Mouse (Mus musculus): ENCODE data around the gene Cysrt1.
"Not testable (repeated sequence)": the region's sequence is repeated elsewhere in the genome, so short reads cannot be mapped to it uniquely, and the experiment has no call there.

The Cysrt1 gene

DNA sequence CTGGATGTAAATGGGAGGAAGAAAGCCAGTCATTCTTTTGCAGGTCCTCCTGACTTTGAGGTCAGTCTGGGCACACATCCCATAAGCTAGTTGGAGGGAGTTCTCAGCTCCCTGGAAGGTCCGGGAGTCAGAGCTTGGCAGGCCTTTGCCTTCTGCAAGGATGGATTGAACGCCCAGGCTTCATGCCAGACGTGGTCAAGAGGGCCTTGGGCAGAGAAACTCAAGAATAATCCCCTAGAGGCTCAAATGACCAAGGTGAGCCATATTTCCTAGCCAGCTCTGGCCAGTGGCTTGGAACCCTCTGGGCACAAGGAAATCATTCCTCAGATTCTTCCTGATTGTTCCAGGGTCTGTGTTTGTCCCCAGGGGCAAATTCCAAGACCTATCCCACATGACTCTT is 22.6 kb upstream of the Cysrt1 start:
- no peak for DNase-seq (ENCODE audit: low spot score)

DNA sequence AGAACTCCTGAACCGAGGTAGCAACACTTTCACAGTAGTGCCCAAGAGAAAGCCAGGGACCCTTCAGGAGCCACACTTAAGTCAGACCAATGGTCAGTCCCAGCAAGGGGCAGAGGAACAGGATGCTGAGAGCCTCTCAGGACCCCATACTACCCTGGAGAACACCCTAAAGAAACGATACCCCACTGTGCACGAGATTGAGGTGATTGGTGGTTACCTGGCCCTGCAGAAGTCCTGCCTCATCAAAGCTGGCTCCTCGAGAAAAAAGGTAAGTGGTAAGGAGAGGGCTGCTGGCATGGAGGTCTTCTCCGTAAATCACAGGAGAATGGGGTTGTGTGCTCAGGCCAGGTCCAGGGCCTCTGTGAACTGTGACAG is 22.0 kb upstream of the Cysrt1 start:
- DNase-seq (ENCODE audit: low spot score) = no peak

DNA sequence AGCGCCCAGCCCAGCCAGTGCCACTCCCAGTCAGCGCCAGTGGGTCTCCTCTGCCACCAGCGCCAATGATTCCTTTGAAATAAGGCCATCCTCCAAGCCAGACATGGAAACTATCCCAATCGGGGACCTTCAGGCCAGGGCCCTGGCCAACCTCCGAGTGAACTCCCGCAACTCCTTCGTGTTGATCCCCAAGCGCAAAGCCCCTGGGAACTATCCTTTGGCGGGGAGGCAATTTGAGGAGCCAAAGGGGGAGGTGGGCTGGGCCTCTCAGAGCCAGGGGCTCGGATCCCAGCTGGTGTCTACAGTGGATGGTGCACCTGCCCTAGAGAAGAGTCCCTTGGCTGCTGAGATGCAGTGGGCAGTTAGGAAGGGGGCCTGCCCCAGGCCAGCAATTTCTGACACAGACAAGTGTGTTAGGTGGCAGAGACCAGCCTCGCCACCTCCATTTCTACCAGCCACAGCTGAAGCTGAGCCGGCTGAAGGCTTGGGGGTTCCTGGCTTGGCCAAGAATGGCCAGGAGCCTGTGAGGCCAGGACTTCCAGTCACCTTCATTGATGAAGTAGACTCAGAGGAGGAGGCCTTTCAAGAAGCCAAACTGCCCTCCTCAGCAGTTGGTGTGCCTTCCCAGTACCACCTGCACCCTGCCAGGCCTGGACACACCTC is 21.5 kb upstream of the Cysrt1 start:
- no peak for DNase-seq (ENCODE audit: low spot score)

DNA sequence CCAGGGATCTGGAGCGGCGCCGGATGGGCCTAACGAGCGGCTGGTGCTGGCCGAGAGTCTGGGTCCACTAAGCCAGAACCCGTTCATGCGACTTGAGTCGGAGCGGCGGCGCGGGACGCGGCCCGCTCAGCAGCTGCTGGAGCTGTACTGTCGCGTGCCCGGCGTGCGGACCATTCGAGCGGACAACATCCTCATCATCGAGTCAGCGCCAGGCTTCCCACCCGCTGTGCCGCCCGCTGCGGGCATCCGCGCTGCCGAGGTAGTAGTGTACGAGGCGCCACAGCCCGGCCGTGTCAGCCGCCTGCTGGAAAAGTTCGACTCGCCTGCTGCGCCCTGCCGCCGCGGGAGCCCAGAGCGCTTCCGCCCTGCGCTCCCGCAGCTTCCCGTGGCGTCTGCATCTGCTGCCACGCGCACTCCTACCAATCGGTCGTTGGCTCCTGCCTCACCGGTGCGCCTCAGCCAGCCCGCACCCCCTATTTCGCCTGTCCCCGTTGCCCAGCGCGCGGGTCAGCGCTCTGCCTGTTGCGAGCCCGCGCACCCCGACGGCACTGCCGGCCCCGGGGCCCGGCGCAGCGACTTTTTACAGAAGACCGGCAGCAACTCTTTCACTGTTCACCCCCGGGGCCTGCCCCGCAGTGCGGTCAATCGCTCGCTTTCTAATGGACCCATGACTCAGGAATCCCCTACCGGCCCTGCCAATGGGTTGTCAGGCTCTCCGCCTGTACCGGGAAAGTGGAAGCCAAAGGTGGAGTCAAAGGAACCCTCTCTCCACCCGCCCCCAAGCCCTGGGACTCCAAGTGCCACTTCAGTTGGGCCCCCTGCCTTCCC is 20.8 kb upstream of the Cysrt1 start:
- DNase-seq (ENCODE audit: low spot score) = no peak

DNA sequence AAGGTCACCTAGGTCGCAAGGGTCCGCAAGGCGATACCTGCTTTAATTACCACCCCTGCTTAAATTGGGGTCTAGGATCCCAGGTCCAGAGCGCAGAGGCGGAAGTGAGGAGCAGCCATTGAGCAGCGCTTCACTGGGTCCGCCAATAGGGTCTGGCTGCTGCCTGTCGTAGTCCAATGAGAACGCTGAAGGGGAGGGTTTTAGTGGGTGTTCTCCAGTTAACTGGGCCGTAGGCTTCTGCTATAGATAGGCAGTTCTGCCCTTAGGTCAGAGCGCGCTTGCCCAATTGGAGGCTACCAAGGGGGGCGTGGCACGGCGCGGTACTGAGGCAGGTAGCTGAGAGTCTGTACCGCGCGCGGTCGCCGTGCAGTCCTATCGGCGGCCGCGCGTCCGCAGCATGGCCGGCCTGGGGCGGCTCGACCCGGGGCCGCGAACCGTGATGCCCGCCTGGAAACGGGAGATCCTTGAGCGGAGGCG is 20.1 kb upstream of the Cysrt1 start, which contains the start of gene Tprn:
Tprn (plus strand) TSS at position 328 of the 477 bp plus-strand sequence.
- DNase-seq (ENCODE audit: low spot score) = peak; percentile 80

DNA sequence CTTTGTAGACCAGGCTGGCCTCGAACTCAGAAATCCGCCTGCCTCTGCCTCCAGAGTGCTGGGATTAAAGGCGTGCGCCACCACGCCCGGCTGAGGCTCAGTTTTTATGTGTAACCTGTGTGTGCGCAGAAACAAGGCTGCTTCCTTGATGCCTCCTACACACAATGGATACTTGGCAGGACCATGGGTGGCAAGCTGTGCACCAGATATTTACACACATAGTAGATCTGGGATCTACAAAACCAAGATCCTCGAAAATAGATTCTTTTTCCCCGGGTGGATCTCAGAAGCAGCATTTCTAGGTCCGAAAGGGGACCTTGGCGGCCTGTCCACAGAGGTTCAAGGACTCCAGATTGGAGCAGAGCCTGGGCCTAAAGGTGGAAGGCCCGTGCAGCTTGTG is 19.6 kb upstream of the Cysrt1 start:
- DNase-seq (ENCODE audit: low spot score) = no peak

DNA sequence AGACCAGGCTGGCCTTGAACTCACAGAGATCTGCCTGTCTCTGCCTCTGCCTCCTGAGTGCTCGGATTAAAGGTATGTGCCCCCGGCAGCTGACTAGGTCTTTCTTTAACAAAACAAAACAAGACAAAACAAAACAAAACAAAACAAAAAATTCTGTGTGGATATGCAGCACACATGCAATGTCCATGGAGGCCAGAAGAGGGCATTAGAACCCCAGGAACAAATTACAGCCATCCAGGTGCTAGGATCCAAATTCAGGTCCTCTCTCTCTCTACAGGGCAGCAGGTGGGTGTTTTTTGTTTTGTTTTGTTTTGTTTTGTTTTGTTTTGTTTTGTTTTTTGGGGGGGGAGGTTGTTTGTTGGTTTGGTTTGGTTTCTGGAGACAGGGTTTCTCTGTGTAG is 16.6 kb upstream of the Cysrt1 start:
- DNase-seq (ENCODE audit: low spot score) = no peak

DNA sequence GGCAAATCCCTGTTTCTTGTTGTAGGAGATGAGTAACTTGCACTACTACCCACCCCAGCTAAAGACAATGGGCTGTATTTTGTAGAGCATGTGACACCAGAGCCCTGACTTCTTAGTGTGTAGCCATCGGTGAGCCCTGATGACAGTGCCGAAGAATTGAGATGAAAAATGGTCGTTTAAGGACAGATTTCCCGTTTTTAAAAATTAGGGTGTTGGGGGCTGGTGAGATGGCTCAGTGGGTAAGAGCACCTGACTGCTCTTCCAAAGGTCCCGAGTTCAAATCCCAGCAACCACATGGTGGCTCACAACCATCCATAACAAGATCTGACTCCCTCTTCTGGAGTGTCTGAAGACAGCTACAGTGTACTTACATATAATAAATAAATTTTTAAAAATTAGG is 15.0 kb upstream of the Cysrt1 start:
- not testable (repeated sequence) for DNase-seq (ENCODE audit: low spot score)

DNA sequence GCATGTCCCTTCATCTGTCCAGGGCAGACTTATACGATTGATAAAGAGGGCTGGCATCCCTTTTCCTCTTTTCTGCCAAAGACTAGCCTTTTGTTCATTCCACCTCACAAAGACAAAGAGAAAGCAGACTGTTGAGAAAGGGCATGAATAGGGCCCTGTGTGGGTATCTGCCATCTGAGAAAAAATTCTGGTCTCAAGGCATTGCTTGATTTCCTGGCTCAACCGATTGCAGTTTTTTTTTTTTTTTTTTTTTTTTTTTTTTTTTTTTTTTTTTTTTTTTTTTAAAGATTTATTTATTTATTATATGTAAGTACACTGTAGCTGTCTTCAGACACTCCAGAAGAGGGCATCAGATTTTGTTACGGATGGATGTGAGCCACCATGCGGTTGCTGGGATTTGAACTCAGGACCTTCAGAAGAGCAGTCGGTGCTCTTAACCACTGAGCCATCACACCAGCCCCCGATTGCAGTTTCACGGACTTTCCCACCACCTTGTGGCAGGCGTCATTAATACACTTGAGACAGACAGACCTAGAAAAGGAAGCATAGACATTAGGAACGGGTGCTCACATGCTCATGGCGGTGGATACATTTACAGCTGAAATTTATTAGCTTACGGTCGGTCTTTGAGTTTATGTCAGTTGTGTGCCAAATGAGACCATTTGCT is 14.3 kb upstream of the Cysrt1 start:
- DNase-seq (ENCODE audit: low spot score) = not testable (repeated sequence)

DNA sequence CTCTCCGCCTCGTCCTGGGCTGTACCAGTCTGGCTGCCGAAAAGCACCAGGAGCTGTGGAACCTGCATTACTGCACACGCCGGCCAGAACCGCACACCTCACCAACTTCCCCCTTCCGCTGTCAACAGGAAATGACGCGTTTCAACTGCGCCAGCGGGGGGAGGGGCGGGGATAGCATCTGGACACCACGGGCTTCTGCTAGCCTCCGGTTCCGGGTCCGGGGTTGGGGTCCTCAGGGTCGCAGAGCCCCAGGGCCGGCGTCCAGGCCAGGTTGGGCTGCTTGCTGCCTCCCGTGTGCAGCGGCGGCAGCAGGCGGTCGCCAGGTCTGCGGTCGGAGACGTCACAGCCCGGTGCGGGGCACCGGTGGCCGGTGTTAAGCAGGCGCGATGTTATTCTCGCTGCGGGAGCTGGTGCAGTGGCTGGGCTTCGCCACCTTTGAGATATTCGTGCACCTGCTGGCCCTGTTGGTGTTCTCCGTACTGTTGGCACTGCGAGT is 13.1 kb upstream of the Cysrt1 start, which contains the start of gene Tmem203:
Tmem203 (plus strand) TSS at position 156 of the 496 bp plus-strand sequence.
- DNase-seq (ENCODE audit: low spot score) = peak; percentile 76

DNA sequence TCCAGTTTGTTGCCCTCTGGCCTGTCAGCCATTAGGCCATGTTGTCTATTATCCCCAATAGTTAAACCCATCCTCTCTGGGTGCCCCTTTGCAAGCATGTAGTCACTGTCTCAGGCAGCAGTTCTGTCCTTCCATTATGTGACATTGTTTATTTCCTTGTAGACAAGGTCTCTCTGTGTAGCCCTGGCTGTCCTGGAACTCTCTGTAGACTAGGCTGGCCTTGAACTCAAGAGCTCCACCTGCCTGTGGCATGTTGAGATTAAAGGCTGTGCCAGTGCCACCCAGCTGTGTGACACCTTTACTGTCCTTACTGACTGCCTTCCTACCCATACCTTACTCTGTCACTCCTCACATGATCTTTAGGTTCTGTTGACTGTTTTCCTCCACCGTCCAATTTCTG is 10.1 kb upstream of the Cysrt1 start:
- DNase-seq (ENCODE audit: low spot score) = no peak

DNA sequence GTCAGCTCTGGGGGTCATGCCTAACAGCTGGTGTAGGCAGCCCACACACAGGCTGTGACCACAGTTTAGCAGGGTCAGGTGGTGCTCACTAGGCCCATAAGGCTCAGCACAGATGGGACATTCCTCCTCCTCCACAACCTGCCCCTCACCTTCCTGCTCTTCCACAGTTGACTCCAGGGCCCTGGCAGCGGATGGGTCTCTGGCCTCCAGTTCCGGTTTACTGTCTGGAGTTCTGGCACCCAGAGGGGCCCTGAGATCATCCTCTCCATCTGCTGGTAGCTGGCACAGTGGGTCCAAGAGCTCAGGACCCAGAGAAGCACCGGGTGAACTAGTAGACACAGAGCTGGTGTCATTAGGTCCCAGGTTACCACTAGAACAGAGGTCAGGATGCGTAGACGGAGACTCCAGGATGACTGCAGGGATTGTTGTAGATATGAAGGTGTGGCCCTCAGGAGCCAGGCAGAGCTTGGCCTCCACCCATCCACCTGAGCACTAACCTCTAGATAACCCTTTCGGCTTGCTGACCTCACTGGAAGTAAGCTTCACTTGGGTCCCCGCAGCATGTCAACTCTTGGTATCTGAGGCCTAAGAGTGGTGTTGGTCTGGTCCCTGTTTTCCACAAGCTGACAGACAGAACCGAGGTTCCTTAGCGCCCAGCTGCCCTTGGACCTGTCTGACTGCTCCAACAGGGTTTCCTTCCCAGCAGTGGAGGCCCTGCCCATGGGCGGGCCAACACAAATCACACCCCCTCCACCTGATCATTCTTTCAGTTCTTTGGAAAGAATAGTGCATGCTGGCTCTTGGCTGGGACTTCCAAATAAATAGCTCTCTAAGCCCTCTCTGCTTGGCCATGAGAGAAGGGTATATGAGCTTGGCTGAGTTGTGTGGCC is 4.2 kb upstream of the Cysrt1 start, which contains the start of gene AL732309.1:
AL732309.1 (minus strand) TSS at position 681 of the 890 bp plus-strand sequence.
- DNase-seq (ENCODE audit: low spot score) = no peak

DNA sequence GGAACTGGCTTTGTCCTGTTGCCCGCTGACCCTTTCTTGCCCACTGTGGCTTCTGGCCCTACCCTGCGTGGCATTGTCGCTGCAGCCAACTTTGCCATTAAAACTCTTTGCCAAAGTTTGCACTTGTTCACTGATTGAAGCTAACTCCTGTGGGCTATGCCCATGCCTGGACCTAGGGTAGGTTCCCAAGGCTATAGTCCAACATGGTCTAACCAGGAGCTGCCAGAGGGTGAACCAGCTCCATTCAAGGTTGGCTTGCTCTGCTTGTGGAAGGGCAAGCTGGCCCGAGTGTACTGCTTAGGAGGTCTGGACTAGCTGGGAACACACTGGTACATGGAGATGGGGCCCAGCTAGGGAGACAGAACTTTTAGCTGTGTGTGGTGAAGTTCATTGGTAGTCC is 1.9 kb upstream of the Cysrt1 start:
- DNase-seq (ENCODE audit: low spot score) = no peak

DNA sequence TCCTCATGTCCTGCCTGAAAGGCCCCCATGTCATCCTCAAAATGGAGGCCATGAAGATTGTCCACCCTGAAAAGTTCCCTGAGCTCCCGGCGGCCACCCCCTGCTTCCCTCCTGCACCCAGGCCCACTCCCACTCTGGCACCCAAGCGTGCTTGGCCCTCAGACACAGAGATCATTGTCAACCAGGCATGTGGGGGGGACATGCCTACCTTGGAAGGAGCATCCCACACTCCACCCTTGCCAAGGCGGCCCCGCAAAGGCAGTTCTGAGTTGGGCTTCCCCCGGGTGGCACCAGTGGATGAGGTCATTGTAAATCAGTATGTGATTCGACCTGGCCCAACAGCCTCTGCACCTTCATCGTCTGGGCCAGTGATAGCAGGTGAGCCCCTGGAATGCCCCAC is 1.1 kb upstream of the Cysrt1 start:
- DNase-seq (ENCODE audit: low spot score) = no peak

DNA sequence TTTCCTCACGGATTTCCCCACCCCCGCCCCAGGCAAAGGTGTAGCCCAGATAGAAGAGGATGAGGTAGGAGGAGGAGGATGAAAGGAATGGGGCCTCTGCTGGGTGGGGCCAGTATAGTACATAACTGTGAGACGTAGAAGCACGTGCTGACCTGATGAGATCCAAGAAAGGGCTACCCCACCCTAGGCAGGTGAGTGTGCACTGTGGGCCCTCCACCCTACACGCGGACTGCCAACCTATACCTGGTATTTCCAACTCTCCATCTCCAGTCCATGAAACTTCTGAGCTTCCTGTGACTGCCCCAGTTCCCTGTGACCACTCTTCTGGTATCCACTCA is 845 bp downstream of the Cysrt1 start:
- no peak for DNase-seq (ENCODE audit: low spot score)

DNA sequence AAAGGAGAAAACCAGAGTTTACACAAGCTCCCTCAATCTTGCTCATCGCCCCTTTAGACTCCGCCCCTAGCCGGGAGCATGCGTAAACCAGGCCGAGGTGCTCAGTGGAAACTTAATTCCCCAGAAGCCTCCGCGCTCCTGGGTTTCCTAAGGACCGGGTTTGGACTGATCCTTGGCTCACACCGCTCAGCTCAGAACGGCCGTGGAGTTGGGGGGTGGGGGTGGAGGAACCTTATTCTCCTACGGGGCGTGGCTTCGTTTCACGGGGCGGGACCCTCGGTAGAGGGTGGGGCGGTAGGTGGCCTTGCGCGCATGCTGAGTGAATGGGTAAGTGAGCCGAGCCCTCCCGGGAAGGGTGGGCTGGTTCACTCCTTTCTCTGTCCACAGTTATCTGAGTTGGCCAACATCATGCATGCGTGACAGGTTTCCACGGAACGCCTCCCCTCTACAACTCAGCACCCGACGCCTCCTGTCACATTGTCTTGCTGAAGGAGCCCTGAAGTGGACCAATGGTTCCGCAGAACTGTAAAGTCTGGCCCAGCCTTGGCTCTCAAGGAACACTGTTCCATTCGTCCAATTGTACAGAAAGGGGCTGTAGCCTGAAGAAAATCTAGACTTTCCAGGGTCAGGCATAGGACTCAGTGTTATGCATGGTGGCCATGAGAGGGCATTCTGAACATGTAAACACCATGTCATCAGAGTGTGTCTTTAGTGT is 1.4 kb downstream of the Cysrt1 start:
- DNase-seq (ENCODE audit: low spot score) = peak; percentile 56

DNA sequence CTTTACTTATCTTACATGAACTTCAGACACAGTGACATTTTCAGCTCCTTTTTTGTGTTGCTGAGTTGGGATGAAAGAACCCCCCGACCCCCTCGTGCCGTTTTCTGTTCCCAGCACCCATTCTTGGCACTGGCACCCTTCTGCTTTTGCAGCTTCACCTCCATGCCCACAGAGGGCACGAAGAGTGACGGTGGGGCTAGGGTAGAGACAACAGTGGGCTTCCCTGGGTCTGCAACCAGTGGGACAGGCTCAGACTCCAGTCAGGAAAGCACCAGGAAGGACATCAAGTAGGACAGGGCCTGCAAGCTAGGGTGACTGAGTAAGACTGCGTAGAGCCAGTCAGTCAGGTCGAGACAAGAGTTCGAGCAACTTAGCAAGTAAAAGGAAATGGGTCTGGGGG is 1.9 kb downstream of the Cysrt1 start:
- DNase-seq (ENCODE audit: low spot score) = no peak

DNA sequence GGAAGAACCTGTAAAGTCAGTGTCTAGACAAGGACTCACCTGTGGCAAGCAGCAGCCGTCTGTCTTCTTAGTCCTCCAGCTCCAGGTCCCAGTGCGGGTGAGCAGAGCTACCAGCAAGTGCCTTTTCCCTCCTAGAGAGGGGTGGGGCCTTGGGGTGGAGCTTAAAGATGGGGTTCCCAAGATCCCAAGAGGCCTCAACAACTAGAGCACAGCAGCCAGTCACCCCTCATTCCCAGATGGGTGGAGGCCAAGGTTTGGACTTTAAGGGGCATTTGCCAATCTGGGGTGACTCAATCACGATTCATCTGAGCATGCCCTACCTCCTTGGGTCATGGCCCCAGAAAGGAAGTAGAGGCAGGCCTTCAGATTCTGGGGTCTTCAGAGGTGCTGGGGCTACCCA is 2.5 kb downstream of the Cysrt1 start:
- DNase-seq (ENCODE audit: low spot score) = no peak

DNA sequence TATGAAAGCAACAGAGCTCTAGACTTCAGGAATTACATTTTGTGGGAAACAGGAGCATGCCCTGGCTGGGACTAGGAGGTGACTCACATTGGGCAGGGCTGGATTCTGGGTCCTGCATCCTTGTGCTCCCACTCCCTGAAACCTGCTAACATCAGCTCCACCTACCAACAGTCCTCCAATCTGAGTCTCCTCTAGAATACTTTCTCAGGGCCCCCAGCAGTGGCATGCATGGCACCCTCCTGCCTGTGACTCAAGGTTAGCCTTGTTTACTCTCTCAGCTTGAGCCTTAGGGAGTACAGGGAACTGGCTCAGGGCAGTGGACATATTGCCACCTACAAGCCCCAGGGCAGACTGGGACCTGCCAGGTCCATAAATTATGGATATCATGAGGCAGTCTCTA is 4.1 kb downstream of the Cysrt1 start:
- no peak for DNase-seq (ENCODE audit: low spot score)

DNA sequence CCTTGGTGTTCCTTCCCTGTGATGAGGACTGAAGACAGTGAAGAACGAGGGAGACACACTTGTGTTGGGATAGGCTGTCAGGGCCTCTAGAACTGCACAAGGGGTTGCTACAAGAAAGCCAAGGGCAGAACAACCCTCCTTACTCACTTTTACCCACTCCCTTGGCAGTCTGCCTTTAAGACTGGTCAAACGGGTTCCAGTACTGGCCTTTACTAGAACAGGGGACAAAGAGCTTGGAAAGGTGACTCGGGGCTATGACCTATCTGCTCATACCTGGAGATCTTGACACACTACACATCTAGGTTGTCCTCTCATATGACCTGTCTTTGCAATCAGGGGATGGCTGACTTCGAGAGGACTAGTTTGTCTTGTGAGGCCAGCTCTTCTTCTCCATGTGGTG is 4.7 kb downstream of the Cysrt1 start:
- DNase-seq (ENCODE audit: low spot score) = no peak

DNA sequence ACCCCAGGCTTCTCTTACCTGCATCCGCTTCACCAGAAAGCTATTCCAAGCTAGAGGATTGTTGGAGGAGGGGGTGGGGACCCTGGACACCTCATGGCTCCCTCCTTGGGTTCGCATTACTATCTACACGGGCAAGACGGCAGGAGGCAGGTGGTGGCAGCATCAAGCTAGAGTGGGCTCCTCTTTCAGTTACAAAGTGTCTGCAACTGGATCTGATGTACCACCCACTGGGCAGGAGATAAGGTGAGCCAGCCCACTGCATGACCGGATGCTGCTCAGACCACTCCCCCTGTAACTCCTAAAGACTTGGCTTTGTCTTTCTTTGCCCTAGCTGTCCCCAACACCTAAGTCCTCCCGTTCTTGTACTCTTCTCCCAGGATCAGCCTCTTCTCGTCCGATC is 5.6 kb downstream of the Cysrt1 start, which contains the start of gene Rnf224:
Rnf224 (minus strand) TSS at position 174 of the 400 bp plus-strand sequence.
- no peak for DNase-seq (ENCODE audit: low spot score)

All from ovary, postnatal 14 days (tissue).